Mouse (Mus musculus) layer of hippocampus, adult 9-10 months (tissue): ENCODE results near the gene 4933402N03Rik.

ENCODE experiments used
- DNase-seq: peaks from one replicate; pipeline ENCODE4 v3.0.0; 2022; ENCODE audit warnings: low spot score

The 4933402N03Rik gene

DNA sequence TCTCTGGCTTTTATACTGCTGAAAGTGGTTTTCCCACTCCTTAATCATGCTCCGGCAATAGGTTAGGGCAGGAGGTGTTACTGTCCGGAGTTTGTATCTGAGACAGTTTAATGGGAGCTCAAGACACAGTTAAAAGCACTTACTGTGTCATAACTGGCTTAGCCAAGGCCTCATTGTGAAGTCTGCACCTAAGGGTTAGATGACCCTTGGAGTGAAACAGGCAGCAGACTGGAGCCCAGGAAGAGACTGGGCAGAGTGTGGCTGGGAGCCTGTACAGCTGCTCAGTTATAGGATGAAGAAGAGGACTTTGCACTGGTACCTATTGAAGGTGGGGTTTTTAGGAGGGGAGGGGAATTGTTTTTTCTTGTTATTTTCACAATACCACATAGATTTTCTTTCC, at the start of gene 4933402N03Rik:
Gene 4933402N03Rik (minus strand): TSS at position 101 of the 400 bp plus-strand sequence.
- no peak for DNase-seq

DNA sequence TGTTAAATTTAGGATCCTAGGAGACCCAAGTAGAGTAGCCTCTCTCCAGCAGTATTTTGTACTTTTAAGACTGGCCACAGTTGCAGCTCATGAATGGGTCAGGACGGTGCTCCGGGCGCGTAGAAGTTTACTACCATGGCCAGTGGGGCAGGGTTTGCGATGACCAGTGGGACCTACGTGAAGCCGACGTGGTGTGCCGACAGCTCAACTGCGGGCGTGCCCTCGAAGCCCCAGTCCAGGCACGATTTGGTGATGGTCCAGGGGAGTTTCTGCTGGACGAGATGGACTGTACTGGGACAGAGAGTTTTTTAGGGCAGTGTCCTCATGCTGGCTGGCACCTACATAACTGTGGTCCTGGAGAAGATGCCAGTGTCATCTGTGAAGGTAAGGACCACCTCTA, 41.9 kb upstream of the 4933402N03Rik start:
- no peak for DNase-seq

DNA sequence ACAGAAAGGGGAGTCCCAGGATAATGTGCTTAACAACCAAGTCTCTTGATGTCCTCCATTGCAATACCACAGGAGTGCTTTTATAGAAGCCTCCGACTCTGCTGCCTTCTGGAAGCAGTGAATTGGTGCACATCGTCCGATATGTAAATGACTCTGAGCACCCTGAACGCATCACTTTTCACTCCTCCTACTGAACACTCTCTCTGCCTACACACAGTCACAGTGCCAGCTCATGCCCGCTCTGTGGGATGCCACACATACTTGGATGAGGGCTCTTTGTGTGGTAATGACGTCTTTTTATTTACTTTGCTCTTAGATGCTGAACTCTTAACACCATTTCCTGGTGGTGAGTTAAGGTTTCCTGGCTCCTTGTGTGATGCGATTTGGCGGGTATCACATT, 40.9 kb upstream of the 4933402N03Rik start:
- DNase-seq, result peak; percentile 2

DNA sequence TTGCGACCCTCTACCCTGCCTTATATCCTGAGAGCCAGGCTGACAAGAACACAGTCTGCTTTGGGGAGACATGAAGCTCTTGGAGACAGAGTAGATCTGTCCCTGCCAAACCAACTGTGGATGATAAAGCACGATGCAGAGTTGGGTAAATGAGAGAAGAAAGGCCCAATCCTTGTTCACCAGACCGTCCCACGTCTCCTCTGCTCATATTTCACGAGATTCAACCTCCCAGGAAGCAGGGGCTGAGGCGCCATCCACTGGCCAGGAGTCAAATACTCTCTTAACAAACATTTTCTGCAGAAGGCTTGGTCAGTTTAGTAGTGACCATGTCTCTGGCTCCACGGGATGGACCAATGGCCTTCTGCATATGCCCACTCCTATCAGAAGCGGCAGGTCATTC, 38.2 kb upstream of the 4933402N03Rik start:
- no peak for DNase-seq

DNA sequence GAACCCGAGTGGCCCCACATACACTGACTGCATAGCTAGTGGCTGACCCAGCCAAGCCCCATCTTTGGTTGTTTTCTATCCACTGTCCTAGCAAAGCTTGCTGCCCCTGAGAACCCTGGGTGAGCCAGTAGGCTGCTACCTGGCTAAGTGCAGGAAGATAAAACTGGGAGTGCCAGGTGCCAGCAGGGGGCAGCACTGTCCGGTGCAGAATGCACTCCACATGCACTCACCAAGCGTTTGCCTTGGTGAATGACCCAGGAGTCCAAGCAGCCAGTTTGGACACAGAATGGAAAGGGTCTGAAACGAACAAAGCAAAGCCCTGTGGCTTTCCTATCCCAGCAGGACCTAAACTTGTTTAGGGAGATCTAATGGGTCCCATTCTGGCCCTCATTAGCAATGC, 36.6 kb upstream of the 4933402N03Rik start:
- no peak for DNase-seq

DNA sequence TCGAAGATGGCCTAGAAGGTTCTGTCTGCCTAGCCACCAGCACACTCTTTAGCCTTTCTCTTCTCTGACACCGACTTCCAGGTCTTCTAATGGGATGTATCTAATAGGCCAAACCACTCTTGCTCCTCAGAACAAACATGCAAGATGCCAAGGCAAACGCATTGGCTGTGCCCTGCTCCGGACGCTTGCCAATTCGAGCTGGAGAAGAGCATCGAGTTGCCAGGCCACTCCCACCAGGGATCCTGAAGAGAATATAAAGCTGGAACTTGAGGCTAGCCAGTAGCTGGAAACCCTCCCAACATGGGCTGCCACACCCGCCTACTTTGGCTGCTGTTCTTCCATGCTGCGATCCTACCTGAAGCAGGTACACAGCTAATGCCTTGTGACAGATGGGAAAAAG, 28.0 kb upstream of the 4933402N03Rik start, which contains the start of gene 5430419D17Rik:
Gene 5430419D17Rik (plus strand): TSS at position 282 of the 400 bp plus-strand sequence.
- no peak for DNase-seq

DNA sequence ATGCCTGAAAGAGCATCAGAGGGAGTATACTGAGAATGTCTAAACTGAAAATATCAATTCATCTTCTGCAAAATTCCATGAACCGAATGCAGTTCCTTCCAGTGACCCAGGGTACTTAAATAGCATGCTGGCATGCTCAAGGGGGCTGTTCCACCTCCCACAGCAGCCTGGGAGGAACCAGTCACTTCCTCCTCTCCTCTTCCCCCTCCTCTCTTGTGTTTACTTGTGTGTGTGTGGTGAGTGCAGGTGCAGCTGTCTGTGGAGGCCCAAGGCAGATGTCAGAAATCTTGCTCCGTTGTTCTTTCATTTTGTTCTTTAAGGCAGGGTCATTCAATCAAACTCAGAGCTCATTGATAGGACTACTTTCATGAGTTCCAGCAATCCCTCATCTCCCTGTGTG, 23.0 kb upstream of the 4933402N03Rik start:
- no peak for DNase-seq

DNA sequence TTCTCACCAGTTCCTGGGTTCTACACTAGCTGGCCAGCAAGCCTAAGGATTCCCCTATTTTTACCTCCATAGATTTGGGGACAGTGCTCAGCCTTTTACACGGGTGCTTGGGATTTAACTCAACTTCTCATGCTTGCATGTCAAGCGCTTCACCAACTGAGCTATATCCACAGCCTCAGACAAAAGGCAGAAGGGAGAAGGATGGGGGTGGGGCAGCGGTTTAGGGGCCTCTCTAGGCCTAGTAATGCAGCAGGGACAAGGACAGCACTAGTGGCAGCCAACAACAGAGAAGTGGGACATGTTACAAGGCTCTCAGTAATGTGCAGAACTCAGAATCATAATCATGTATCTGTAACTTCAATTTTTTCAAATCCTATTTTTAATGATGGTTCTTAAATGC, 21.7 kb upstream of the 4933402N03Rik start:
- DNase-seq, result no peak

DNA sequence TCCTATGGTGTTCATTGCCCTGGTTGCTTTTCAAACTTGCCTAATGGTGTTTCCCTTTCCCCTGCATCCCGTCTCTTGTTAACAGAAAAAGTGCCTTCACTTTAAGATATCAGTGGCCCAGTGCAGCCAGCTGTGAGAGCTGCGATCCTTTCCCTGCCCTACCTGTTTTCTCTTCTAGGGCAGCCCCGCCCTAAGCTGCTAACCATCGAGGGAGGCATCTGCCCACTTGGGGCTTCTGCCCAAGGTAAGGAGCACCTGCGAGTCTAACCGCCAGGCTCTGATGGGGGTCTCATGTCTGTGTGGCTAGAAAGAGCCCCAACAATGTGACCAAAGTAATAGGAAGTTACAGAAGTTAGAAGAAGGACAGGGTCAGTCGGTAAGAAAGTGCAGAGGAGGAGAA, 16.1 kb upstream of the 4933402N03Rik start:
- no peak for DNase-seq

DNA sequence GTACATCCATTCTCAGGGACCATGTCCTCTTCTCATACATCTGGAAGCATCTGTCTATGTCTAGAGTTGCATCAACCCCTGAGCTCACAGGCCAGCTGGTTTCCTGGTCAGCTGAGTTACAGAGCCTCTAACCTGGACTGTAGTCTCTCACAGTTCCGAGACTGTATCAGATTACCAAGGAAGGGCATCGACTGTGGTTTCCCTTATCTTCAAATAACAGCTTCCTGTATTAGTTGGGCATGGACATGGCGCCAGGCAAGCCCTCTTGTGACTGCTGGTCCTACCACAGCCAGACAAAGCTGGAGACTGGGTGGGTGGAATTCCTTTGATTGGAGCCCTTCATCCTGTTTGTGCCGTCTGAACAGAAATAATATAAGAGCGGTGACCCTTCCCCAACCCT, 6.9 kb upstream of the 4933402N03Rik start:
- DNase-seq, result no peak

DNA sequence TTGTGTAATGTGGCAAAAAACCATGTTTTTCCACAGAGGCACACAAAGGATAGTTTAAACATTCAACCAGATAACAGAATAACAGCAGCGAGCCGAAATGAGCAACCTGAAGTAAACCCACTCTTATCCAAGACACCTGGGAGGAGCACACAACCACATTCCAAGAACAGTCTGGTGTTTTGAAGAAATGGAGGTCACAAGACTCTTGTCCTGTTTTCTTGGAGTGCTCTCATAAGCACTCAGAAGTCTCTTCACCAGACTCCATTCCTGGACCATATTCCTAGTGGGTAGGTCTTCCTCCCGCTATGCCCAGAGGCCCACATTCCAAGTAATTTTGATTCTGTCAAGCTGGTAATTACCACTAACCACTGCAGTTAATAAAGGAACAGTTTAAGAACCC, 4.1 kb upstream of the 4933402N03Rik start:
- no peak for DNase-seq

DNA sequence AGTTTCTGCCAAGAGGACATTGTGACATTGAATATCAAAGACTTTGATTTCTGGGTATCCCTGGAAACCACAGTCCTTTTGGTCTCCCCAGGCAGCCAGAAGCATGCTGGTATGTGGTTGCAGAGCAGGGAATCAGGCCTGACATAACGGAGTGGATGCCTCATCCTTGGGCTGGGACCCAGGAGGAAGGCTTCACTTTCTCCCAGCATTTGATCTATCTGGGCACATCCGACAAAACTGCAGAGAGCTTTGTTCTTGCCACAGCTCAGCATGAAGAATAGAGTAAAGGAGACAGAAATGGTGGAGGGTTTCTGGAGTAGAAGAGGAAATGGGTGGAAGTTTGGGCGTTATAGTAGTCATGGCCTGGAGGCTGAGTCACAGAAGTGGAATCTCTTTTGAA, 12.9 kb downstream of the 4933402N03Rik start:
- DNase-seq, result no peak

DNA sequence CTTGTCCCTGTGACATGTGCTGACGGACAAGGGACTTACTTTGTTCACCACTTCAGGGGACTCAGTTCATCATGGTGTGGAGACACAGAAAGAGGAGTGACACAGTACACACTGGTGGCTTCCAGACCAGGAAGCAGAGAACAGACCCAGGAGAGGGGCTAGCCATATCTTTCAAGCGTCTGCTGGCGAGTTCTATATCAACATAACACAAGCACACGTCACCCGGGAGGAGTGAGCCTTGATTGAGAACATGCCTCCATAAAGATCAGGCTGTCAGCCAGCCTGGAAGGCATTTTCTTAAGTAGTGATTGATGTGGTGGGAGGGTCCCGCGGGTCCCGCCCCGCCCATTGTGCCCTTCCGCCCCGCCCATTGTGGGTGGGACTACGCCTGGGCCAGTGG, 16.1 kb downstream of the 4933402N03Rik start:
- DNase-seq, result no peak

DNA sequence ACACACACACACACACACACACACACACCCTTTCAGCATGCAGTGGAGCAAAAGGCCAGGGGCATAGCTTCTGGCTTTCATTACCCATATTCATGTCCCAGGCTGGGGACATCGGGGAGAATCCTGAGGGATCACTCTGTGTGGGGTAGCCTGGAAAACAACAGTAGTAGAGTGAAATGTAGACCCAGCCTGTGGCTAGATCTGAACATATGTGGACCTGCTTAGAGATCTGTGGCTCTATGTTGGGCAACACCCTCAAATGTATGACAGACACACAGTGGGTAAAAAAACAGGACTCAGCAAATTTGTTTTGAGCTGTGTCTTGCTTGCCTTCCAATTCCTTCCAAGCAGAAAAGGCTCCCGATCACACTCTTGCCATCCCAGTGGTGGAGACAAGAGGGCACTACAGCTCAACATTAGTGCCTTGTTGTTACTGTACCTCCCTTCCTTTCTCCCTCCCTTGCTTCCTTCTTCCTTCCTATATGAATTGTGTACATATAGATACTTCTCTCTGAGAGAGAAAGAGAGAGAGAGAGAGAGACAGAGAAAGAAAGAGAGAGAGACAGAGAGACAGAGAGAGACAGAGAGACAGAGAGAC, 23.8 kb downstream of the 4933402N03Rik start:
- no peak for DNase-seq

DNA sequence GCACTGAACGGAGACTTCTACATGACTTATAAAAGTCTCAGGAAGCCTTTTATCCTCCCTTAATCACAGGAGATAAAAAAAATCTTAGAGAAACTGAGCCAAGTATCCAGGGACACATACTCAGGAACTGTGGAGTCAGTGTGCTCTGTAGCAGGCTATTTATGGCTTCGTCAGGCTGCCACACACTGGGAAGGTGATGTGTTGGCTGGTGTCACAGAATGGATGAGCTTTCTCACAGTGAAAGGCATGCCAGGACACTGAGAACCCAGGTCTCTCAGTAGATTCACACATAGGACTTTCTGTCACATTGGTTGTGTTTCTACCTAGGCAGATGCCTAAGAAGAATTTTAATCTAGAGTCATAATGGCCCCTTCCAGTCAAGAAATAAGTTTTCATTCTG, 31.7 kb downstream of the 4933402N03Rik start:
- DNase-seq, result no peak

DNA sequence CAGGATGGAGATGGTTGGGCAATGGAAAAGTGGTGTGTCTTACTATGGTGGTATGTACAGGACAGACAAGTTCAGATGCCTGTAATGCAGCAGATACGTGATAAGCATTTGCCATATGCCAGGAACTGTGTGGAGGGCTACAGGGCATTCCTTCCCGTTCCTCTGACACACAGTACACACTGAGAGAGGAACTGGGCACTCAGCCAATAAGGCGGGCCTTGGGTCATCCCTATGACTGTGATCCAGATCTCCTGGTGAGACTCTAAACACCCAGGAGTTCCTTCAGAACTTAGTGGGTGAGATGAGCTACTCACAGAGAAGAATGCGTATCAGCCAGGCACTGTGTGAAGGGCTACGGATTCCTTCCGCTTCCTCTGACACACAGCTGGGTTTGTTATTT, 32.4 kb downstream of the 4933402N03Rik start:
- no peak for DNase-seq

DNA sequence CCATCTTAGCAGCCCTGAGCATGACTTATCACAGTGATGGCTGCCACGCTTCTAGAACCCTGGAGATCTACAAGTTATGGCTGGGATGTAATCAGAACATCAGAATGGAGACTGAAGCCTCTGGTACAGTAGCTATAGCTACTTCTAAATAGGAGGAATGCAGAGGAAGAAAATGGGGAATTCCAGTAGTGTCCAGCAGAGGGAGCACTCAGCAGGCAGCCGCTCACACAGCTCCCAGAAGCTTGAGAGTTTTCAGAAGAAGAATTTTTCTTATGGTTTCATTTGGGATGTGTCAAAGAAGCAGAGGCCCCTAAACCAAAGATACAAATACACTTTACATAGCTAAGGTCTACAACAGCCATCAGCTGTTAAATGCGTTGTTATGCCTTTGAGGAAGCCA, 33.6 kb downstream of the 4933402N03Rik start:
- peak; percentile 65 for DNase-seq
